Mouse (Mus musculus) intestine, embryonic 14.5 days (tissue): ENCODE results near the gene Rad18. TPM values are rescaled to one million over a fixed set of nuclear protein-coding genes. Genes with fewer than 3 reads are reported as not detected.

Source experiments
- ATAC-seq: fragments of 200-750 bp; cut with Nextera tagmentation; replicated peaks from 2 replicates; pipeline ENCODE4 v1.8.0; 2017; ENCODE audit warnings: low read depth, moderate number of reproducible peaks, moderate TSS enrichment, moderate library complexity; ENCODE audit not compliant: low FRiP score, low TSS enrichment
- DNase-seq: peaks from one replicate; pipeline ENCODE4 v3.0.0-alpha.2; 2018; ENCODE audit warnings: low spot score
- H3K27ac ChIP-seq: fragments of 300-500 bp; sonication (generic); 2 replicates; pipeline ENCODE4 v1.5.1; 2014; ENCODE audit warnings: low read depth, mild to moderate bottlenecking, control low read depth
- H3K27me3 ChIP-seq: fragments of 300-500 bp; sonication (generic); replicated peaks from 2 replicates; pipeline ENCODE4 v1.6.1; 2014; ENCODE audit warnings: low read length, control low read depth; ENCODE audit not compliant: control insufficient read depth, insufficient read depth
- H3K36me3 ChIP-seq: fragments of 300-500 bp; sonication (generic); 2 replicates; pipeline ENCODE4 v1.6.1; 2014; ENCODE audit warnings: low read length, control low read depth; ENCODE audit not compliant: control insufficient read depth, insufficient read depth
- H3K4me1 ChIP-seq: fragments of 300-500 bp; sonication (generic); replicated peaks from 2 replicates; pipeline ENCODE4 v1.6.1; 2014; ENCODE audit warnings: low read length, control low read depth, mixed read lengths; ENCODE audit not compliant: control insufficient read depth, insufficient read depth
- H3K4me2 ChIP-seq: fragments of 300-500 bp; sonication (generic); 2 replicates; pipeline ENCODE4 v1.6.1; 2014; ENCODE audit warnings: low read length
- H3K4me3 ChIP-seq: fragments of 300-500 bp; sonication (generic); 2 replicates; pipeline ENCODE4 v1.5.1; 2014; ENCODE audit warnings: low read depth, low read length, control low read depth, mixed read lengths
- H3K9ac ChIP-seq: fragments of 300-500 bp; sonication (generic); 2 replicates; pipeline ENCODE4 v1.6.1; 2014; ENCODE audit warnings: mild to moderate bottlenecking, low read length
- H3K9me3 ChIP-seq: fragments of 300-500 bp; sonication (generic); 2 replicates; pipeline ENCODE4 v1.6.1; 2016; ENCODE audit warnings: low read length, control low read depth; ENCODE audit not compliant: control insufficient read depth
- WGBS: fragments of 180-500 bp; shearing (Covaris S2); extraction: QIAGEN DNeasy Blood & Tissue Kit; methylation state at CpG from one replicate; pipeline ENCODE4 v1.1.7; 2014; 5-methylcytosine and 5-hydroxymethylcytosine counted together
- polyA plus RNA-seq: library from polyadenylated mRNA; unstranded; fragments of >200 nt; fragmentation: Nextera tagmentation; extraction: Ambion mirVana; gene quantifications from 2 replicates; pipeline ENCODE4 v1.2.1, GENCODE M21; 2014

The Rad18 gene
- polyA plus RNA-seq, 1 experiment from 2014 or later: 36.4 TPM

- no peaks in the 10 kb centered on the region for H3K36me3 ChIP-seq
- no peak overlapping the region for H3K9ac ChIP-seq
- ATAC-seq (no peak), DNase-seq (no peak)
- H3K27me3 ChIP-seq: no peaks in the 10 kb centered on the region
- H3K27ac ChIP-seq: no peak overlapping the region
- H3K9me3 ChIP-seq: no peaks in the 10 kb centered on the region
- peaks cover 6% of the 10 kb centered on the region for H3K4me1 ChIP-seq
- H3K4me2 ChIP-seq: no peak overlapping the region
- no peak overlapping the region for H3K4me3 ChIP-seq
- 56% methylated on average over 1 of the region's 1 CpGs for WGBS
Observed at GRCm38 (mm10) chr6:112699115-112699514, 2.6 kb upstream of the Rad18 start.

DNA sequence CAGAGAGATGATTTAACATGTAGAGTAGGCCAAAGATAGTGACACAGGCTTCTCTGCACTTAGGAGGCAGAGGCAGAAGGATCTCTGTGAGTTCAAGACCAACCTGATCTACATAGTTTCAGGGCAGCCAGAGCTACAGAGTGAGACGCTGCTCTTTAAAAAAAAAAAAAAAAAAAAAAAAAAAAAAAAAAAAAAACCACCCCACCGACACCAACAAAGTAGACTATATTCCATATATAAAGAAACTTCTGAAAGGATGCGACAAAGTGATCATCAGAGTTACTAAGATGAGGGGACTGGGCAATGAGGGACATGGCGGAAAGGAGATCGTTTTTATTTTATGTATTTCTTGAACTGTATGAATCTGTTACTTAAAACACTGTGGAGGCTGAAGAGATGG is 2.0 kb downstream of the Rad18 start:
- WGBS: 92% methylated on average over 5 of the region's 5 CpGs
- no peak overlapping the region for H3K27ac ChIP-seq
- ATAC-seq: no peak
- H3K4me1 ChIP-seq: peaks cover 6% of the 10 kb centered on the region
- no peaks in the 10 kb centered on the region for H3K9me3 ChIP-seq
- H3K27me3 ChIP-seq: no peaks in the 10 kb centered on the region
- no peak for DNase-seq
- peaks cover 23% of the 10 kb centered on the region; the same call in 1 of the 2 replicates for H3K36me3 ChIP-seq
- H3K9ac ChIP-seq: no peak overlapping the region
- H3K4me3 ChIP-seq: no peak overlapping the region
- no peak overlapping the region for H3K4me2 ChIP-seq

DNA sequence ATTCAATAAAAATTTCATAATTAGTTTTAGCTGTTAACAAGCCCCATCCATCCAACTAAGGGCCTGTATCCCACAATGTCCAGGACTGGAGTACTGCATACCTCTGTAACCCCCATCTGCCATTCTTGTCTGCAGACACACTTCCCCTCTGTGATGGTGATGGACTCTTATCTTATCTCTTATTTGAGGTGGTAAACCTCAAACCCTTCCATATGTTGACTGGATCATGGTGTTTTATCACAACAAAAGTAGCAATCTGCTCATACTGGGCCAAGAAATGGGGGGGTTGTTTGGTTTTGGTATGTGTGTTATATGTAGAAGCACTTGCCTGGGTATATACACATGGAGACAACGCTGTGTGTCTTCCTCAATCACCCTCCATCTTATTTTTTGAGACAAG is 5.0 kb downstream of the Rad18 start:
- peaks cover 32% of the 10 kb centered on the region; the same call in 1 of the 2 replicates for H3K36me3 ChIP-seq
- ATAC-seq (no peak), DNase-seq (no peak)
- no peak overlapping the region for H3K9ac ChIP-seq
- H3K4me3 ChIP-seq: no peak overlapping the region
- no peaks in the 10 kb centered on the region for H3K9me3 ChIP-seq
- WGBS: 92% methylated on average over 1 of the region's 1 CpGs
- H3K4me2 ChIP-seq: no peak overlapping the region
- no peak overlapping the region for H3K27ac ChIP-seq
- H3K4me1 ChIP-seq: peaks cover 6% of the 10 kb centered on the region
- H3K27me3 ChIP-seq: no peaks in the 10 kb centered on the region

- Histone ChIP-seq H3K27ac (no peak overlapping the region), H3K4me2 (no peak overlapping the region), H3K27me3 (no peaks in the 10 kb centered on the region), H3K9me3 (no peaks in the 10 kb centered on the region), H3K4me3 (no peak overlapping the region), H3K36me3 (peaks cover 43% of the 10 kb centered on the region), H3K9ac (no peak overlapping the region), H3K4me1 (no peaks in the 10 kb centered on the region)
- DNase-seq (no peak), ATAC-seq (no peak)
- WGBS: 94% methylated on average over 3 of the region's 3 CpGs
Observed at GRCm38 (mm10) chr6:112688033-112688432, 8.5 kb downstream of the Rad18 start.

GRCm38 (mm10) chr6:112686485-112686884 is 10.0 kb downstream of the Rad18 start:
- H3K36me3 ChIP-seq: peaks cover 36% of the 10 kb centered on the region

GRCm38 (mm10) chr6:112684065-112684464 is 12.4 kb downstream of the Rad18 start:
- Histone ChIP-seq H3K27me3 (no peaks in the 10 kb centered on the region), H3K4me3 (no peak overlapping the region), H3K36me3 (peaks cover 44% of the 10 kb centered on the region), H3K4me1 (no peaks in the 10 kb centered on the region), H3K9me3 (no peaks in the 10 kb centered on the region), H3K4me2 (no peak overlapping the region), H3K27ac (no peak overlapping the region), H3K9ac (no peak overlapping the region)
- DNase-seq: no peak
- 75% methylated on average over 2 of the region's 2 CpGs for WGBS
- ATAC-seq: no peak

More at GRCm38 (mm10) chr6:112686485-112686884, 10.0 kb downstream of the Rad18 start:
- no peak overlapping the region for H3K4me2 ChIP-seq
- H3K9me3 ChIP-seq: no peaks in the 10 kb centered on the region
- H3K9ac ChIP-seq: no peak overlapping the region
- H3K27ac ChIP-seq: no peak overlapping the region
- DNase-seq (no peak), ATAC-seq (no peak)
- H3K27me3 ChIP-seq: no peaks in the 10 kb centered on the region
- no peaks in the 10 kb centered on the region for H3K4me1 ChIP-seq
- H3K4me3 ChIP-seq: no peak overlapping the region
- WGBS: 80% methylated on average over 7 of the region's 7 CpGs

DNA sequence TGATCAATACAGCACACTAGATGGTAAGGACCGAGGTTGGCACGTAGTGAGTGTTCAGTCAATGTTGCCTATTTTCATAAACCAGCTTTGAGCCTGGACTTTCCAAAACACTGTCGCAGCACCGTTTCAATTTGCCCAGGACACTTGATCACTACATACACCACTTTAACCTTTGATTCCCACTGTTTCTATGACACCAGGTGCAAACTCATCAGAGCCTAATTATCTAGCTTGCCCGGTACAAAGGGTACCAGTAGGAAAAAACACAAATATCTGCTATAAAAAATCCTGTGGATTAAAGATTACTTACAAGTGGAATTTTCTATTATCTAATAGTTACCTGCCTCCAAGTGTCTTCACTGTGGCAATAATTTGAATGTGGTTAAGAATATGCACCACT is 64.4 kb downstream of the Rad18 start:
- DNase-seq: no peak
- ATAC-seq: no peak
- no peaks in the 10 kb centered on the region for H3K4me1 ChIP-seq
- WGBS: 93% methylated on average over 5 of the region's 5 CpGs
- no peaks in the 10 kb centered on the region for H3K27me3 ChIP-seq
- no peak overlapping the region for H3K9ac ChIP-seq
- no peak overlapping the region for H3K4me3 ChIP-seq
- H3K4me2 ChIP-seq: no peak overlapping the region
- H3K36me3 ChIP-seq: 0 out of 2 replicates have a peak, but pooled peaks cover 13% of the 10 kb centered on the region
- H3K9me3 ChIP-seq: no peaks in the 10 kb centered on the region
- no peak overlapping the region for H3K27ac ChIP-seq

DNA sequence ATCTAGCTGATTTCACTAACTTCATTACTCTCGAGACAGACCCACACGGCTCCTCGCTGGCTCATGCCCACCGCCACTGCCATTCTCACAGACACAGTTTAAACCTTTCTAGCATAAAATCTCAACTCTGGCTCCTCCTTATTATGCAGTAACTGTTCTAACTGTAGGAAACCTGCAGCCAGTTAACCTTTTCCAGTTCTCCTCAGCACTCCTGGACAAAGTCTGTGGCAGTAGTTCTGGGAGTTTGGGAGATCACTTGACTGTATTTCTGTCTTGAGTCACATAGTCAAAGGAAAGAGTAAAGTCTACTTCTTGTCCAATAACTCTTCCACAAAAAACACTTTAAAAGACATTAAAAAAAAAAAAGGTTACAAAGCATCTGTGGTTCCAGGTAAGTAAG is 66.2 kb downstream of the Rad18 start:
- ATAC-seq (no peak), DNase-seq (no peak)
- H3K9ac ChIP-seq: no peak overlapping the region

DNA sequence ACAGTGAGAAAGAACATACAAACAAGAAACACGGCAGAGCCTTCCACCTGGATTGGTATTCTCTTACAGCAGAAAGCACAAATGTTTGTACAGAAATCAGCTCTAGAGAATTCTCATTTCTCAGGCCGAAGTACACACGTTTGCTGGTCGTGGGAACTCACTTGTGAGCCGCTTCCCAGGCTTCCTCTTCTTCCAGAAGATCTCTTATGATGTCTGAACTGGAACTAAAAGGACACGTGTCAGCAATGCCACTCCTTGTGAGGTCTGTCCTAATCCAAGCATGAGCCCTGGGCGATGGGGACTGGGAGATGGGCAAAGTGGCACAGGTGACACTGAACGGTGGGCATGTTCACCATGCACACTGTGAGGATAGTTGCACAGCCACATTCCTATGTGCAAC is 68.2 kb downstream of the Rad18 start:
- Histone ChIP-seq H3K9me3 (no peaks in the 10 kb centered on the region), H3K9ac (no peak overlapping the region), H3K27me3 (no peaks in the 10 kb centered on the region), H3K4me3 (no peak overlapping the region), H3K4me1 (no peaks in the 10 kb centered on the region), H3K36me3 (peaks cover 26% of the 10 kb centered on the region; the same call in 1 of the 2 replicates), H3K4me2 (no peak overlapping the region), H3K27ac (no peak overlapping the region)
- 88% methylated on average over 8 of the region's 8 CpGs for WGBS
- DNase-seq (no peak), ATAC-seq (no peak)

More for the DNA sequence above, 66.2 kb downstream of the Rad18 start:
- Histone ChIP-seq H3K4me1 (no peaks in the 10 kb centered on the region), H3K9me3 (no peaks in the 10 kb centered on the region), H3K4me3 (no peak overlapping the region), H3K27me3 (no peaks in the 10 kb centered on the region), H3K36me3 (peaks cover 17% of the 10 kb centered on the region; the same call in 1 of the 2 replicates), H3K27ac (no peak overlapping the region), H3K4me2 (no peak overlapping the region)
- WGBS: 97% methylated on average over 4 of the region's 4 CpGs
